Mouse (Mus musculus): ENCODE results near the gene Scgb1b27.
"Not testable (repeated sequence)": the region's sequence is repeated elsewhere in the genome, so short reads cannot be mapped to it uniquely, and the experiment has no call there.

DNA sequence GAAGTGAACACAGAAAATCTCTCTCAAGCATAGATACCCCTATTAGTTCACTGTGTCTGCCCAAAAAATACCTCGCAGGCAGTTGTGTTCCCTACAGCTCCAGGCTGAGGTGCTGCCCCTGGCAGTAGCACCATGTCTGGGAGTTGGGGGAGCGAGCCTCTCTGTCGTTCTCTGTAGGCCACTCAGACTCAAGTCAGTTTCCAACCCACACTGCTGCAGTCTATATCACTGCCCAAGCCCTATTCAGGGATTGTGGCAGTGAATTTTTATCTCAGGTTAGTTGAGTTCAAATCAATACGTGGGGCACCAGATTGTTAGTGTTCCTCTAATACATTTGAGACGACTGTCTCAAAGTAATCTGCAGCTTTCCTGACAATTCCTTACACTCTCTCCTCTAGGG is 46.8 kb downstream of the Scgb1b27 start:
- TF ChIP-seq POLR2A (IDR thresholded peaks at IDR 0.05; ENCODE audit: borderline replicate concordance, low read depth, low read length); CTCF (IDR thresholded peaks at IDR 0.05; ENCODE audit: low read depth, low read length): not testable (repeated sequence)

All from bone marrow macrophage, adult 2 months (primary cell).